Mouse (Mus musculus) heart, embryonic 11.5 days (tissue): ENCODE data around the gene Ric1. TPM values are rescaled to one million over a fixed set of nuclear protein-coding genes. Genes with fewer than 3 reads are reported as not detected.

Experiments
- ATAC-seq: fragments of 200-750 bp; cut with Nextera tagmentation; replicated peaks from 2 replicates; pipeline ENCODE4 v1.8.0; 2017; ENCODE audit warnings: moderate library complexity; ENCODE audit not compliant: insufficient number of reproducible peaks, low FRiP score, low TSS enrichment
- H3K27ac ChIP-seq: fragments of 300-500 bp; sonication (generic); 2 replicates; pipeline ENCODE4 v1.5.1; 2014; ENCODE audit warnings: mild to moderate bottlenecking, low read depth, low read length
- H3K27me3 ChIP-seq: fragments of 300-500 bp; sonication (generic); 2 replicates; pipeline ENCODE4 v1.6.1; 2014; ENCODE audit warnings: mild to moderate bottlenecking, low read length, mixed read lengths; ENCODE audit not compliant: control insufficient read depth, insufficient read depth
- H3K36me3 ChIP-seq: fragments of 300-500 bp; sonication (generic); 2 replicates; pipeline ENCODE4 v1.6.1; 2014; ENCODE audit warnings: mild to moderate bottlenecking, low read length, moderate library complexity, mixed read lengths; ENCODE audit not compliant: control insufficient read depth, insufficient read depth
- H3K4me1 ChIP-seq: fragments of 300-500 bp; sonication (generic); 2 replicates; pipeline ENCODE4 v1.6.1; 2014; ENCODE audit warnings: low read length; ENCODE audit not compliant: control insufficient read depth, insufficient read depth
- H3K4me2 ChIP-seq: fragments of 300-500 bp; sonication (generic); 2 replicates; pipeline ENCODE4 v1.6.1; 2014; ENCODE audit warnings: mild to moderate bottlenecking, moderate library complexity
- H3K4me3 ChIP-seq: fragments of 300-500 bp; sonication (generic); 2 replicates; pipeline ENCODE4 v1.5.1; 2014; ENCODE audit warnings: low read depth, low read length
- H3K9ac ChIP-seq: fragments of 300-500 bp; sonication (generic); 2 replicates; pipeline ENCODE4 v1.6.1; 2014; ENCODE audit warnings: mild to moderate bottlenecking, low read depth, low read length, moderate library complexity
- H3K9me3 ChIP-seq: fragments of 300-500 bp; sonication (generic); replicated peaks from 2 replicates; pipeline ENCODE4 v1.6.1; 2016; ENCODE audit warnings: low read length; ENCODE audit not compliant: control insufficient read depth
- WGBS: fragments of 180-500 bp; shearing (Covaris S2); extraction: QIAGEN DNeasy Blood & Tissue Kit; methylation state at CpG from one replicate; pipeline ENCODE4 v1.1.7; 2014; ENCODE audit not compliant: insufficient replicate concordance; 5-methylcytosine and 5-hydroxymethylcytosine counted together
- polyA plus RNA-seq: library from polyadenylated mRNA; unstranded; fragments of >200 nt; fragmentation: Nextera tagmentation; extraction: Ambion mirVana; gene quantifications from 2 replicates; pipeline ENCODE4 v1.2.1, GENCODE M21; 2014

Ric1 gene
- polyA plus RNA-seq, 1 experiment from 2014 or later, result 8.7 TPM

- Histone ChIP-seq H3K36me3 (peaks cover 5% of the 10 kb centered on the region), H3K27me3 (peaks cover 3% of the 10 kb centered on the region), H3K27ac (no peak overlapping the region), H3K4me1 (no peaks in the 10 kb centered on the region), H3K4me3 (no peak overlapping the region), H3K9me3 (no peaks in the 10 kb centered on the region), H3K9ac (no peak overlapping the region), H3K4me2 (no peak overlapping the region)
- ATAC-seq, result no peak
- 86% methylated on average over 3 of the region's 3 CpGs for WGBS
Measured at GRCm38 (mm10) chr19:29596276-29596675, 74.2 kb downstream of the Ric1 start.

- H3K9ac ChIP-seq, result no peak overlapping the region
- no peak overlapping the region for H3K4me2 ChIP-seq
- H3K4me1 ChIP-seq, result no peaks in the 10 kb centered on the region
- H3K27me3 ChIP-seq, result peaks cover 3% of the 10 kb centered on the region
- H3K4me3 ChIP-seq, result no peak overlapping the region
- no peak overlapping the region for H3K27ac ChIP-seq
- 78% methylated on average over 2 of the region's 2 CpGs for WGBS
- H3K36me3 ChIP-seq, result peaks cover 5% of the 10 kb centered on the region
- no peak for ATAC-seq
- H3K9me3 ChIP-seq, result no peaks in the 10 kb centered on the region
Measured at GRCm38 (mm10) chr19:29596985-29597384, 74.9 kb downstream of the Ric1 start.

- H3K36me3 ChIP-seq, result peaks cover 9% of the 10 kb centered on the region
- no peak for ATAC-seq
- 90% methylated on average over 5 of the region's 5 CpGs for WGBS
Measured at GRCm38 (mm10) chr19:29598981-29599380, 76.9 kb downstream of the Ric1 start.

GRCm38 (mm10) chr19:29603548-29604353, 81.7 kb downstream of the Ric1 start:
- 74% methylated on average over 14 of the region's 14 CpGs for WGBS
- no peak overlapping the region for H3K4me3 ChIP-seq
- no peak overlapping the region for H3K4me2 ChIP-seq
- ATAC-seq, result no peak
- H3K27me3 ChIP-seq, result peaks cover 23% of the 10 kb centered on the region
- 0 out of 2 replicates have a peak, but pooled peaks cover 6% of the 10 kb centered on the region for H3K36me3 ChIP-seq
- no peak overlapping the region for H3K9ac ChIP-seq
- H3K4me1 ChIP-seq, result no peaks in the 10 kb centered on the region
- H3K27ac ChIP-seq, result no peak overlapping the region
- no peaks in the 10 kb centered on the region for H3K9me3 ChIP-seq

More at GRCm38 (mm10) chr19:29598981-29599380, 76.9 kb downstream of the Ric1 start:
- H3K9ac ChIP-seq, result no peak overlapping the region
- no peak overlapping the region for H3K4me3 ChIP-seq
- no peaks in the 10 kb centered on the region for H3K9me3 ChIP-seq
- no peak overlapping the region for H3K4me2 ChIP-seq
- H3K27me3 ChIP-seq, result peaks cover 8% of the 10 kb centered on the region
- H3K27ac ChIP-seq, result no peak overlapping the region
- no peaks in the 10 kb centered on the region for H3K4me1 ChIP-seq

GRCm38 (mm10) chr19:29604653-29605052, 82.6 kb downstream of the Ric1 start:
- Histone ChIP-seq H3K4me3 (no peak overlapping the region), H3K4me1 (no peaks in the 10 kb centered on the region), H3K27ac (no peak overlapping the region), H3K4me2 (no peak overlapping the region), H3K9me3 (no peaks in the 10 kb centered on the region), H3K27me3 (peaks cover 21% of the 10 kb centered on the region), H3K9ac (no peak overlapping the region), H3K36me3 (0 out of 2 replicates have a peak, but pooled peaks cover 4% of the 10 kb centered on the region)
- WGBS, result 93% methylated on average over 3 of the region's 3 CpGs
- no peak for ATAC-seq

- peaks cover 9% of the 10 kb centered on the region; the same call in 1 of the 2 replicates for H3K36me3 ChIP-seq
- H3K4me2 ChIP-seq, result no peak overlapping the region
- no peak overlapping the region for H3K27ac ChIP-seq
- 74% methylated on average over 4 of the region's 4 CpGs for WGBS
- H3K27me3 ChIP-seq, result peaks cover 26% of the 10 kb centered on the region
- H3K4me3 ChIP-seq, result no peak overlapping the region
- no peak overlapping the region for H3K9ac ChIP-seq
- H3K4me1 ChIP-seq, result peaks cover 6% of the 10 kb centered on the region; the same call in 1 of the 2 replicates
- H3K9me3 ChIP-seq, result no peaks in the 10 kb centered on the region
- ATAC-seq, result no peak
Measured at GRCm38 (mm10) chr19:29607521-29607920, 85.4 kb downstream of the Ric1 start.

- H3K27ac ChIP-seq, result no peak overlapping the region
- peaks cover 6% of the 10 kb centered on the region; the same call in 1 of the 2 replicates for H3K4me1 ChIP-seq
- no peaks in the 10 kb centered on the region for H3K9me3 ChIP-seq
- no peak overlapping the region for H3K9ac ChIP-seq
- H3K27me3 ChIP-seq, result peaks cover 33% of the 10 kb centered on the region
- no peak overlapping the region for H3K4me3 ChIP-seq
- no peak for ATAC-seq
- no peak overlapping the region for H3K4me2 ChIP-seq
- H3K36me3 ChIP-seq, result peaks cover 10% of the 10 kb centered on the region; the same call in 1 of the 2 replicates
- WGBS, result 68% methylated on average over 4 of the region's 4 CpGs
Measured at GRCm38 (mm10) chr19:29608212-29608611, 86.1 kb downstream of the Ric1 start.

GRCm38 (mm10) chr19:29610907-29611306, 88.8 kb downstream of the Ric1 start:
- peaks cover 10% of the 10 kb centered on the region; the same call in 1 of the 2 replicates for H3K36me3 ChIP-seq
- H3K4me3 ChIP-seq, result no peak overlapping the region
- H3K27ac ChIP-seq, result no peak overlapping the region
- no peak; the same call in 1 of the 2 replicates for ATAC-seq
- no peak overlapping the region for H3K9ac ChIP-seq
- peaks cover 6% of the 10 kb centered on the region; the same call in 1 of the 2 replicates for H3K4me1 ChIP-seq
- H3K27me3 ChIP-seq, result peaks cover 55% of the 10 kb centered on the region
- no peak overlapping the region for H3K4me2 ChIP-seq
- H3K9me3 ChIP-seq, result no peaks in the 10 kb centered on the region
- 34% methylated on average over 10 of the region's 10 CpGs for WGBS
